Mouse (Mus musculus): ENCODE data around the gene Hoxc4. TPM values are rescaled to one million over a fixed set of nuclear protein-coding genes. Genes with fewer than 3 reads are reported as not detected.

The Hoxc4 gene
- polyA plus RNA-seq, 1 experiment from 2014 or later = 0.98 TPM

DNA sequence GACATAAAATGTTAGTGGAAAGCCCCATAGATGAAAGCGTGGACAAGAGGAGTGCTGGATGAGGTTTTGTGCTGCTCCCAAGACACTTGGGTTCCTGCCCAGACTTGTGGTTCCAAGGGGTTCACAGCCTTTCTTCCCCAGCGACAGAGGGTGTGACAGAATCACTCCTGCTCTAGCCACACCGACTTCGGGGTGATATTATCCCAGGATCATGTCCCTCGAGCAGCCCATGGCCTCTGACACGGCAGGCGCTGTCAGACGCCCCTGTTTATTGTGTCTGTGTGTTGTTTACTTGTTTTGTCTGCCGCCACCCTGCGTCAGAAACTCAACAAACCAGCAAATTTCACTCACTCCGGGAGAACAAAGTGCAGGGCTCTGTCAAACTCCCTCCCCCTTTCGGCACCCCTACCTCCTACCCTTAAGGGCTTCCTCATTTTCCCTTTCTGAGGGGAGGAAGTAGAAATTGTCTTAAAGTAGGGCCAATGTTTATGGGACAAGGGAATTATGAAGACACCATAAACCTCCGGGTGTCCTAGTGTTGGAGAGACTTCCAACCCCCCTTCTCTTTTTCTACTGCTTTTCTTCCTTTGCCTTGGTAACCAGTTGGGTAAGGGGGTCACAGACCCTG, 15.8 kb upstream of the Hoxc4 start:
- Histone ChIP-seq H3K9ac (no peak overlapping the region), H3K27ac (replicated peaks) (no peak overlapping the region), H3K27me3 (replicated peaks) (peaks cover 100% of the 10 kb centered on the region), H3K4me2 (no peak overlapping the region), H3K36me3 (no peaks in the 10 kb centered on the region), H3K4me1 (peaks cover 30% of the 10 kb centered on the region), H3K4me3 (no peak overlapping the region), H3K9me3 (no peaks in the 10 kb centered on the region)
- 19% methylated on average over 13 of the region's 13 CpGs for WGBS
- ATAC-seq (ENCODE audit: extremely low read depth, insufficient number of reproducible peaks, low FRiP score, low TSS enrichment) = no peak

- no peak for ATAC-seq (ENCODE audit: extremely low read depth, insufficient number of reproducible peaks, low FRiP score, low TSS enrichment)
- Histone ChIP-seq H3K27ac (replicated peaks) (no peak overlapping the region), H3K9me3 (no peaks in the 10 kb centered on the region), H3K4me3 (no peak overlapping the region), H3K27me3 (replicated peaks) (peaks cover 100% of the 10 kb centered on the region), H3K36me3 (no peaks in the 10 kb centered on the region), H3K9ac (no peak overlapping the region), H3K4me1 (peaks cover 14% of the 10 kb centered on the region), H3K4me2 (no peak overlapping the region)
- 1% methylated on average over 17 of the region's 17 CpGs for WGBS
Measured at GRCm38 (mm10) chr15:103005308-103005707, 13.4 kb upstream of the Hoxc4 start.

GRCm38 (mm10) chr15:103005797-103006196, 12.9 kb upstream of the Hoxc4 start:
- ATAC-seq (ENCODE audit: extremely low read depth, insufficient number of reproducible peaks, low FRiP score, low TSS enrichment) = no peak
- Histone ChIP-seq H3K27ac (replicated peaks) (no peak overlapping the region), H3K36me3 (no peaks in the 10 kb centered on the region), H3K4me3 (no peak overlapping the region), H3K9me3 (no peaks in the 10 kb centered on the region), H3K27me3 (replicated peaks) (peaks cover 100% of the 10 kb centered on the region), H3K9ac (no peak overlapping the region), H3K4me1 (peaks cover 9% of the 10 kb centered on the region), H3K4me2 (no peak overlapping the region)
- 5% methylated on average over 5 of the region's 5 CpGs for WGBS

DNA sequence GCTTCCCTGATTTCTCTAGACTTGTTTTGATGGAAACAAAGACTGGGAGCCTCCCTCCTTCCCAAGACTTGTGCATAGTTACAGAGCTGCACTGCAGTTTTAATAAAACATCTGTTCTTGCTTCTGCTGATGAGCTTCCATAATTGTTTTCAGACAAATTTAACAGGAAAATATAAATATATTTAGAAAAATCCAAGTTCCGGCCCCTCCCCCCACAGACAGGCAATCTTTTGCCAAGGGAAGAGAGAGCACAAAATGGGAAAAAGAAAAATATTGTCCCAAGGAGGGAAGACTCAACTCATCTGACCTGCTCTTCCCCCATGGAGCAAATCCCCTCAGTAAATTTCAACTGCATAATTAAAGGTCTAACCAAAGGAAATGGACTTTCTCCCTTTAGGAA, 12.4 kb upstream of the Hoxc4 start:
- no peaks in the 10 kb centered on the region for H3K9me3 ChIP-seq
- no peak overlapping the region for H3K4me2 ChIP-seq

GRCm38 (mm10) chr15:103009265-103010111, 9.2 kb upstream of the Hoxc4 start:
- Histone ChIP-seq H3K4me3 (no peak overlapping the region), H3K27ac (replicated peaks) (no peak overlapping the region), H3K9me3 (no peaks in the 10 kb centered on the region), H3K4me2 (no peak overlapping the region), H3K27me3 (replicated peaks) (peaks cover 98% of the 10 kb centered on the region), H3K4me1 (peaks cover 11% of the 10 kb centered on the region), H3K36me3 (no peaks in the 10 kb centered on the region), H3K9ac (no peak overlapping the region)
- 1% methylated on average over 27 of the region's 27 CpGs for WGBS
- no peak for ATAC-seq (ENCODE audit: extremely low read depth, insufficient number of reproducible peaks, low FRiP score, low TSS enrichment)

More for the DNA sequence above, 12.4 kb upstream of the Hoxc4 start:
- WGBS = 12% methylated on average over 1 of the region's 1 CpGs
- H3K27me3 ChIP-seq (replicated peaks) = peaks cover 100% of the 10 kb centered on the region
- H3K4me1 ChIP-seq = peaks cover 4% of the 10 kb centered on the region
- H3K4me3 ChIP-seq = no peak overlapping the region
- no peaks in the 10 kb centered on the region for H3K36me3 ChIP-seq
- ATAC-seq (ENCODE audit: extremely low read depth, insufficient number of reproducible peaks, low FRiP score, low TSS enrichment) = no peak
- no peak overlapping the region for H3K27ac ChIP-seq (replicated peaks)
- H3K9ac ChIP-seq = no peak overlapping the region

DNA sequence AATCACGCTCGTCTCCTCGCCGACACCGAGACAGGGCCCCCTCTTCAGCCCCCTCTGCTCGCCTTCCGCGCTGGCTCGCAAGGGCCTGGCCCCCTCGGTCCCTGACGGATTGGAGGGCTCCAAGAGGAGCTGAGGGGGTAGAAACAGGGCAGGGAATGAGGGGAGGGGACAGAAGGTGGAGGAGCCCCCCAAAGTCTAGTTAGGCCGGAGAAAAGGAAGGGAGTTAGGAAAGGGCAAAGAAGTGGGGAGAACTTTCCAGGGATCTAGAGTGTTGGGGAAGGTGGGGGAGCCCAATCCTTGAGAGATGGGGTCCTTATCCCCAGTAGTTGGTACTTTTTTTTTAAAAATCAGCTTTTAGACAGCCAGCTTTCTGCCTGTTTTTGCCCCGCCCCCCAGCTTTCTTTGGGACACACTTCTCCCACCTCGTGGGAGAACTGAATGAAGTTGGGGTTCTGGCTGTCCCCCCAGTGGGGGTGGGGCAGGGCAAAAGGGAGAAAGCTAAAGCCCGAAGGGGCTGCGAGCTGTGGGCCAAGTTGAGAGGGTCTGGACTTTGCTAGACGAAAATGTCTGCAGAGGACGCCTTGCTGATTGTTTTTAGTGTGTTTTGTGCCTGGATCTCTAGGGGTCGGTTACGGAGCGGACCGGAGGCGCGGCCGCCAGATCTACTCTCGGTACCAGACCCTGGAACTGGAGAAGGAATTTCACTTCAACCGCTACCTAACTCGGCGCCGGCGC, 8.5 kb upstream of the Hoxc4 start:
- Histone ChIP-seq H3K9ac (no peak overlapping the region), H3K27me3 (replicated peaks) (peaks cover 98% of the 10 kb centered on the region), H3K36me3 (no peaks in the 10 kb centered on the region), H3K9me3 (no peaks in the 10 kb centered on the region), H3K27ac (replicated peaks) (no peak overlapping the region), H3K4me2 (no peak overlapping the region), H3K4me3 (no peak overlapping the region), H3K4me1 (peaks cover 16% of the 10 kb centered on the region)
- no peak for ATAC-seq (ENCODE audit: extremely low read depth, insufficient number of reproducible peaks, low FRiP score, low TSS enrichment)
- 2% methylated on average over 31 of the region's 31 CpGs for WGBS

DNA sequence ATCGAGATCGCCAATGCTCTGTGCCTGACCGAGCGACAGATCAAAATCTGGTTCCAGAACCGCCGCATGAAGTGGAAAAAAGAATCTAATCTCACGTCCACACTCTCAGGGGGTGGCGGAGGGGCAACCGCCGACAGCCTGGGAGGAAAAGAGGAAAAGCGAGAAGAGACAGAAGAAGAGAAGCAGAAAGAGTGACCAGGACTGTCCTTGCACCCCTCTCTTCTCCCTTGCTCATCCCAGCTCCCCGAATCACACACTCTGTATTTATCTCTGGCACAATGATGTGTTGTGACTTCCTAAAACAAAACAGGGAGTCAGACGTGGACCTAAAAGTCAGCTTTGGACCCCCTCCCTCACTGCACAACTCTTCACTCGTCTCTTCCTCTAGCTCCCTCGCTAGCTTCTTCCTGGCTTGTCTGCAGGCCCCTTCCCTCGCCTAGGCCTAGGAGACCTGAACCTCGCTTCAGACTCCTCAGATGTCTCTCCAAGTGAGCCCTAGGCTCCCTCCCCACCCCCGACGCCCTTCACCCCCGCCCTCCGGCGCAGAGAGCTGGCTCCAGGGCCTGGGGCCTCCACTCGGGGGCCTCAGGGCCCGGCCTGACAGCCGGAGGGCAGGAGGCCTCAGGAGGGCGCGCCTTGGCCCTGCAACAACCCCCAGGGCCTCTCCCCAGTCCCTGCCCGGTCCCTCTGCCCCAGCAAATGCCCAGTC, 7.7 kb upstream of the Hoxc4 start:
- H3K27ac ChIP-seq (replicated peaks) = no peak overlapping the region
- H3K9ac ChIP-seq = no peak overlapping the region
- no peaks in the 10 kb centered on the region for H3K36me3 ChIP-seq
- ATAC-seq (ENCODE audit: extremely low read depth, insufficient number of reproducible peaks, low FRiP score, low TSS enrichment) = no peak
- 2% methylated on average over 28 of the region's 28 CpGs for WGBS
- H3K4me3 ChIP-seq = no peak overlapping the region
- peaks cover 98% of the 10 kb centered on the region for H3K27me3 ChIP-seq (replicated peaks)
- no peaks in the 10 kb centered on the region for H3K9me3 ChIP-seq
- H3K4me2 ChIP-seq = no peak overlapping the region
- H3K4me1 ChIP-seq = peaks cover 16% of the 10 kb centered on the region

- H3K27ac ChIP-seq (replicated peaks) = no peak overlapping the region
- no peak overlapping the region for H3K4me2 ChIP-seq
- H3K9ac ChIP-seq = no peak overlapping the region
- peaks cover 98% of the 10 kb centered on the region for H3K27me3 ChIP-seq (replicated peaks)
- WGBS = 1% methylated on average over 26 of the region's 26 CpGs
- ATAC-seq (ENCODE audit: extremely low read depth, insufficient number of reproducible peaks, low FRiP score, low TSS enrichment) = no peak
- H3K4me1 ChIP-seq = peaks cover 16% of the 10 kb centered on the region
- H3K4me3 ChIP-seq = no peak overlapping the region
- H3K36me3 ChIP-seq = no peaks in the 10 kb centered on the region
- H3K9me3 ChIP-seq = no peaks in the 10 kb centered on the region
Measured at GRCm38 (mm10) chr15:103011928-103012486, 6.7 kb upstream of the Hoxc4 start.

GRCm38 (mm10) chr15:103013238-103013984, 5.3 kb upstream of the Hoxc4 start:
- H3K27me3 ChIP-seq (replicated peaks) = peaks cover 98% of the 10 kb centered on the region
- no peaks in the 10 kb centered on the region for H3K36me3 ChIP-seq
- H3K4me1 ChIP-seq = peaks cover 16% of the 10 kb centered on the region
- H3K9ac ChIP-seq = no peak overlapping the region
- H3K9me3 ChIP-seq = no peaks in the 10 kb centered on the region
- no peak overlapping the region for H3K27ac ChIP-seq (replicated peaks)
- WGBS = 3% methylated on average over 17 of the region's 17 CpGs
- peak overlapping the region; percentile 55 for H3K4me2 ChIP-seq
- peak overlapping the region; percentile 36 for H3K4me3 ChIP-seq
- ATAC-seq (ENCODE audit: extremely low read depth, insufficient number of reproducible peaks, low FRiP score, low TSS enrichment) = no peak; the same call in 1 of the 2 replicates

DNA sequence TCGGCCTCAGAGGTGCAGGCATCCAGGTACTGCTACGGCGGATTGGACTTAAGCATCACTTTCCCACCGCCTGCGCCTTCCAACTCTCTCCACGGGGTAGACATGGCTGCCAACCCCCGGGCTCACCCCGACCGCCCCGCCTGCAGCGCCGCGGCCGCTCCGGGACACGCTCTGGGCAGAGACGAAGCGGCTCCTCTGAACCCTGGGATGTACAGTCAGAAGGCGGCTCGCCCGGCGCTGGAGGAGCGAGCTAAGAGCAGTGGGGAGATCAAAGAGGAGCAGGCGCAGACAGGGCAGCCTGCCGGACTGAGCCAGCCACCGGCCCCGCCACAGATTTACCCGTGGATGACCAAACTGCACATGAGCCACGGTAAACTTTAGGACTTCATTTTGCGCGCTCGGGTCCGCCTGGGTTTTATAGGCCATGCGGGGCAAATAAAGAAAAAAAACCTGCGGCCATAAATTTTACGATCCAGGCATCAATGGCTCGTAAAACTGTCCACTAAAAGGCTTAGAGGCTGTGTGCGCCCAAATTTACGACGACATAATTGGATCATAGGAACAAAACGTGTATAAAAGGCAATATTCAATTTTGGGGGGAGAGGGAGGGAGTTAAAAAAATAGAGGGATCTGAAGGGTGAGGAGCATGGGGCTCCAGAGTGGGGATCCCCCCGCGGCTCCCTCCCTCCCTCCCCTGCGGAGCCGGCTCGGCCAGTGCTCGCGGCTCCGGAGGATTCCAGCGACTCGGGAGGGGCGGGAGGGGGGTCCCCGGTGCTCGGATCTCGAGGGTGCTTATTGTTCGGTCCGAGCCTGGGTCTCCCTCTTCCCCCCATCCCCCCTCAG, 4.3 kb upstream of the Hoxc4 start:
- WGBS = under 1% methylated on average over 52 of the region's 57 CpGs
- Histone ChIP-seq H3K4me3 (peak overlapping the region; percentile 36), H3K36me3 (no peaks in the 10 kb centered on the region), H3K9ac (no peak overlapping the region), H3K9me3 (no peaks in the 10 kb centered on the region), H3K27me3 (replicated peaks) (peaks cover 98% of the 10 kb centered on the region), H3K4me1 (peaks cover 16% of the 10 kb centered on the region), H3K4me2 (peak overlapping the region; percentile 55), H3K27ac (replicated peaks) (no peak overlapping the region)
- ATAC-seq (ENCODE audit: extremely low read depth, insufficient number of reproducible peaks, low FRiP score, low TSS enrichment) = no peak
